In genomic region chr8:83741849-83742655, GRCm38 (mm10) we compare ENCODE assay signal across 8 mouse cellular contexts. TPM values are rescaled to one million over a fixed set of nuclear protein-coding genes. Genes with fewer than 3 reads are reported as not detected.
A peak's percentile ranks its signal among the peaks of the same experiment; 100 is the strongest.
DNase-seq lines count a peak whose midpoint lies in the region; ATAC-seq lines count a peak whose summit lies in the region.

No protein-coding gene starts in this region.

- peak overlapping the region; percentile 74 for H3K9ac ChIP-seq in kidney, embryonic 14.5 days (ENCODE audit: low read depth, low read length)
- H3K9ac ChIP-seq in embryonic facial prominence, embryonic 13.5 days, result peak overlapping the region; percentile 83; the same call in 1 of the 2 replicates
- H3K9ac ChIP-seq in intestine, embryonic 16.5 days (ENCODE audit: low read depth, low read length), result peak overlapping the region; percentile 88

- no peak overlapping the region; the same call in 1 of the 2 replicates for H3K4me3 ChIP-seq in kidney, embryonic 14.5 days (ENCODE audit: low read length)
- peak overlapping the region; percentile 62 for H3K4me3 ChIP-seq in embryonic facial prominence, embryonic 13.5 days
- peak overlapping the region; percentile 67 for H3K4me3 ChIP-seq in intestine, embryonic 16.5 days (ENCODE audit: low read length)

- H3K9me3 ChIP-seq in kidney, embryonic 14.5 days (ENCODE audit: control insufficient read depth, low read length), result no peaks in the 10 kb centered on the region
- no peaks in the 10 kb centered on the region for H3K9me3 ChIP-seq in embryonic facial prominence, embryonic 13.5 days
- H3K9me3 ChIP-seq in intestine, embryonic 16.5 days (ENCODE audit: control insufficient read depth, low read length), result no peaks in the 10 kb centered on the region

- no peaks in the 10 kb centered on the region for H3K36me3 ChIP-seq in kidney, embryonic 14.5 days (ENCODE audit: control insufficient read depth, insufficient read depth, low read length)
- no peaks in the 10 kb centered on the region for H3K36me3 ChIP-seq in embryonic facial prominence, embryonic 13.5 days
- no peaks in the 10 kb centered on the region for H3K36me3 ChIP-seq in intestine, embryonic 16.5 days (ENCODE audit: control insufficient read depth, insufficient read depth, low read length)

- WGBS in kidney, embryonic 14.5 days, result 79% methylated on average over 19 of the region's 19 CpGs
- WGBS in embryonic facial prominence, embryonic 13.5 days, result 77% methylated on average over 19 of the region's 19 CpGs
- 75% methylated on average over 19 of the region's 19 CpGs for WGBS in intestine, embryonic 16.5 days

- DNase-seq in kidney, adult 8-10 months, result no peak
- peak; percentile 80 to 87 for DNase-seq in monocyte, adult 2 months (ENCODE audit: low read depth in 1 of 2, low spot score in 2 of 2)
- DNase-seq in layer of hippocampus, postnatal 36 days, result no peak
- no peak for DNase-seq in embryo, embryonic 10.5 days (ENCODE audit: low spot score)

- peak overlapping the region; percentile 92 for H3K4me2 ChIP-seq in kidney, embryonic 14.5 days (replicated peaks; ENCODE audit: low read depth, low read length)
- H3K4me2 ChIP-seq in embryonic facial prominence, embryonic 13.5 days, result peak overlapping the region; percentile 88
- peak overlapping the region; percentile 87 for H3K4me2 ChIP-seq in intestine, embryonic 16.5 days (ENCODE audit: low read depth, low read length)

- no peak for ATAC-seq in kidney, embryonic 14.5 days (ENCODE audit: low FRiP score, low TSS enrichment)
- no peak for ATAC-seq in embryonic facial prominence, embryonic 13.5 days (ENCODE audit: insufficient number of reproducible peaks, insufficient read depth, low FRiP score, low TSS enrichment, low read depth)
- no peak for ATAC-seq in intestine, embryonic 16.5 days
- ATAC-seq in megakaryocyte-erythroid progenitor cell, adult 5-6 weeks (replicated peaks; ENCODE audit: low FRiP score, low TSS enrichment, poor library complexity, severe bottlenecking), result no peak

- H3K27me3 ChIP-seq in kidney, embryonic 14.5 days (ENCODE audit: control insufficient read depth, insufficient read depth, low read length), result no peaks in the 10 kb centered on the region
- H3K27me3 ChIP-seq in embryonic facial prominence, embryonic 13.5 days, result peaks cover 4% of the 10 kb centered on the region; the same call in 1 of the 2 replicates
- H3K27me3 ChIP-seq in intestine, embryonic 16.5 days (replicated peaks; ENCODE audit: control insufficient read depth, insufficient read depth, low read length), result peaks cover 4% of the 10 kb centered on the region; the same call in 1 of the 2 replicates

- no peak overlapping the region; the same call in 1 of the 2 replicates for H3K27ac ChIP-seq in kidney, embryonic 14.5 days (ENCODE audit: low read depth, low read length)
- no peak overlapping the region for H3K27ac ChIP-seq in embryonic facial prominence, embryonic 13.5 days
- H3K27ac ChIP-seq in intestine, embryonic 16.5 days (ENCODE audit: low read length), result peak overlapping the region; percentile 83

- H3K4me1 ChIP-seq in kidney, embryonic 14.5 days (ENCODE audit: control insufficient read depth, insufficient read depth, low read length), result peaks cover 14% of the 10 kb centered on the region; the same call in 1 of the 2 replicates
- H3K4me1 ChIP-seq in embryonic facial prominence, embryonic 13.5 days, result peaks cover 42% of the 10 kb centered on the region
- H3K4me1 ChIP-seq in intestine, embryonic 16.5 days (ENCODE audit: control insufficient read depth, insufficient read depth, low read length), result peaks cover 44% of the 10 kb centered on the region

RNA-seq across cellular contexts. Expression of gene Adgre5, which starts 0.9 kb away (rescaled TPM):
- polyA plus RNA-seq in kidney, embryonic 14.5 days (2014; fragmentation: Nextera tagmentation; extraction: Ambion mirVana), result 18.6 and 30.9 TPM in 2 replicates
- polyA plus RNA-seq in embryonic facial prominence, embryonic 13.5 days (2015; fragmentation: Nextera tagmentation; extraction: Ambion mirVana), result 27.1 and 27.7 TPM in 2 replicates
- polyA plus RNA-seq in intestine, embryonic 16.5 days (2015; fragmentation: Nextera tagmentation; extraction: Ambion mirVana), result 39.5 TPM in 2 replicates
- total RNA-seq in megakaryocyte-erythroid progenitor cell, adult 5-6 weeks (2014; fragmentation: Nextera tagmentation), result 44.3 and 63.7 TPM in 2 replicates
- 46.9 and 64.8 TPM in 2 replicates for total RNA-seq in megakaryocyte-erythroid progenitor cell, adult 5-6 weeks (2017)
- 1 to 10 TPM; 7.6 to 7.7 TPM for total RNA-seq in layer of hippocampus, postnatal 36 days (2021)

RNA-seq across cellular contexts. Expression of gene Ddx39, which starts 27.1 kb away (rescaled TPM):
- polyA plus RNA-seq in kidney, embryonic 14.5 days (2014; fragmentation: Nextera tagmentation; extraction: Ambion mirVana), result 193 and 194 TPM in 2 replicates
- 131 and 148 TPM in 2 replicates for polyA plus RNA-seq in embryonic facial prominence, embryonic 13.5 days (2015; fragmentation: Nextera tagmentation; extraction: Ambion mirVana)
- polyA plus RNA-seq in intestine, embryonic 16.5 days (2015; fragmentation: Nextera tagmentation; extraction: Ambion mirVana), result 204 and 224 TPM in 2 replicates
- total RNA-seq in megakaryocyte-erythroid progenitor cell, adult 5-6 weeks (2014; fragmentation: Nextera tagmentation), result 205 and 224 TPM in 2 replicates
- 154 and 213 TPM in 2 replicates for total RNA-seq in megakaryocyte-erythroid progenitor cell, adult 5-6 weeks (2017)
- 10 to 100 TPM; 17.0 to 19.2 TPM for total RNA-seq in layer of hippocampus, postnatal 36 days (2021)

RNA-seq across cellular contexts. Expression of gene Pkn1, which starts 43.1 kb away (rescaled TPM):
- polyA plus RNA-seq in kidney, embryonic 14.5 days (2014; fragmentation: Nextera tagmentation; extraction: Ambion mirVana), result 23.8 and 36.1 TPM in 2 replicates
- 23.5 and 24.0 TPM in 2 replicates for polyA plus RNA-seq in embryonic facial prominence, embryonic 13.5 days (2015; fragmentation: Nextera tagmentation; extraction: Ambion mirVana)
- polyA plus RNA-seq in intestine, embryonic 16.5 days (2015; fragmentation: Nextera tagmentation; extraction: Ambion mirVana), result 19.9 and 29.6 TPM in 2 replicates
- total RNA-seq in megakaryocyte-erythroid progenitor cell, adult 5-6 weeks (2014; fragmentation: Nextera tagmentation), result 36.3 and 83.2 TPM in 2 replicates
- total RNA-seq in megakaryocyte-erythroid progenitor cell, adult 5-6 weeks (2017), result 21.9 and 33.0 TPM in 2 replicates
- 10 to 100 TPM; 53.0 to 54.8 TPM for total RNA-seq in layer of hippocampus, postnatal 36 days (2021)

Comparison
In these comparisons a context has a peak if more than half of its experiments do, and no peak if none do; other contexts are left out.
1. DNase-seq: peak in monocyte, adult 2 months (2 of 2); none in kidney, adult 8-10 months (0 of 2), layer of hippocampus, postnatal 36 days (0 of 2) and embryo, embryonic 10.5 days (single experiment).
2. Peak in every context shown above with its lines, with median percentiles within 50 percentile points of each other: H3K4me2 ChIP-seq and H3K9ac ChIP-seq.